Mouse (Mus musculus): ENCODE measurements at regions not wholly inside any gene's neighbourhood (a gene's known extent, or its start where the extent isn't known, plus 50 kb on each side); places are given as distances from the start of the nearest gene placed in this dataset.

GRCm38 (mm10) chr7:136081534-136082252 is 365.5 kb upstream of the Mki67 start:
- Histone ChIP-seq H3K4me3 (no peak overlapping the region), H3K27me3 (ENCODE audit: insufficient read depth, poor library complexity, severe bottlenecking) (peaks cover 34% of the 10 kb centered on the region), H3K27ac (no peak overlapping the region), H3K4me1 (no peaks in the 10 kb centered on the region), H3K36me3 (no peaks in the 10 kb centered on the region), H3K9me3 (no peaks in the 10 kb centered on the region)
- DNase-seq (ENCODE audit: low spot score): no peak
- WGBS: 48% methylated on average over 7 of the region's 7 CpGs

- no peaks in the 10 kb centered on the region for H3K9me3 ChIP-seq
- H3K4me1 ChIP-seq: no peaks in the 10 kb centered on the region
- DNase-seq (ENCODE audit: low spot score): no peak
- no peak overlapping the region for H3K4me3 ChIP-seq
- no peak overlapping the region for H3K27ac ChIP-seq
- WGBS: 82% methylated on average over 4 of the region's 4 CpGs
- H3K27me3 ChIP-seq (ENCODE audit: insufficient read depth, poor library complexity, severe bottlenecking): peaks cover 35% of the 10 kb centered on the region
- H3K36me3 ChIP-seq: no peaks in the 10 kb centered on the region
Measured at GRCm38 (mm10) chr7:136082253-136082867, 366.2 kb upstream of the Mki67 start.

- WGBS: 81% methylated on average over 10 of the region's 10 CpGs
- DNase-seq (ENCODE audit: low spot score): no peak
Measured at GRCm38 (mm10) chr7:136083005-136083404, 366.8 kb upstream of the Mki67 start.

GRCm38 (mm10) chr7:136083571-136084342 is 367.6 kb upstream of the Mki67 start:
- H3K4me1 ChIP-seq: no peaks in the 10 kb centered on the region

More at GRCm38 (mm10) chr7:136083005-136083404, 366.8 kb upstream of the Mki67 start:
- H3K4me3 ChIP-seq: no peak overlapping the region
- H3K27ac ChIP-seq: no peak overlapping the region
- H3K4me1 ChIP-seq: no peaks in the 10 kb centered on the region
- no peaks in the 10 kb centered on the region for H3K36me3 ChIP-seq
- peaks cover 39% of the 10 kb centered on the region for H3K27me3 ChIP-seq (ENCODE audit: insufficient read depth, poor library complexity, severe bottlenecking)
- H3K9me3 ChIP-seq: no peaks in the 10 kb centered on the region

GRCm38 (mm10) chr7:136088785-136089184 is 372.6 kb upstream of the Mki67 start:
- DNase-seq (ENCODE audit: low spot score): no peak
- Histone ChIP-seq H3K4me3 (no peak overlapping the region), H3K27me3 (ENCODE audit: insufficient read depth, poor library complexity, severe bottlenecking) (peaks cover 29% of the 10 kb centered on the region), H3K4me1 (no peaks in the 10 kb centered on the region), H3K27ac (no peak overlapping the region), H3K9me3 (no peaks in the 10 kb centered on the region), H3K36me3 (no peaks in the 10 kb centered on the region)
- 86% methylated on average over 6 of the region's 6 CpGs for WGBS

More at GRCm38 (mm10) chr7:136083571-136084342, 367.6 kb upstream of the Mki67 start:
- H3K27me3 ChIP-seq (ENCODE audit: insufficient read depth, poor library complexity, severe bottlenecking): peaks cover 46% of the 10 kb centered on the region
- no peak overlapping the region for H3K27ac ChIP-seq
- no peak for DNase-seq (ENCODE audit: low spot score)
- no peaks in the 10 kb centered on the region for H3K36me3 ChIP-seq
- no peak overlapping the region for H3K4me3 ChIP-seq
- WGBS: 44% methylated on average over 14 of the region's 14 CpGs
- no peaks in the 10 kb centered on the region for H3K9me3 ChIP-seq

- Histone ChIP-seq H3K9me3 (no peaks in the 10 kb centered on the region), H3K4me1 (no peaks in the 10 kb centered on the region), H3K27ac (no peak overlapping the region), H3K27me3 (ENCODE audit: insufficient read depth, poor library complexity, severe bottlenecking) (no peaks in the 10 kb centered on the region), H3K36me3 (no peaks in the 10 kb centered on the region), H3K4me3 (no peak overlapping the region)
- WGBS: 78% methylated on average over 14 of the region's 14 CpGs
- DNase-seq (ENCODE audit: low spot score): no peak
Measured at GRCm38 (mm10) chr7:136094681-136095360, 378.7 kb upstream of the Mki67 start.

GRCm38 (mm10) chr7:136104021-136104420 is 387.9 kb upstream of the Mki67 start:
- Histone ChIP-seq H3K4me3 (no peak overlapping the region), H3K27me3 (ENCODE audit: insufficient read depth, poor library complexity, severe bottlenecking) (no peaks in the 10 kb centered on the region), H3K27ac (no peak overlapping the region), H3K9me3 (no peaks in the 10 kb centered on the region), H3K4me1 (no peaks in the 10 kb centered on the region), H3K36me3 (no peaks in the 10 kb centered on the region)
- WGBS: 79% methylated on average over 4 of the region's 4 CpGs
- no peak for DNase-seq (ENCODE audit: low spot score)

GRCm38 (mm10) chr7:136112163-136112562 is 396.0 kb upstream of the Mki67 start:
- no peak for DNase-seq (ENCODE audit: low spot score)
- H3K9me3 ChIP-seq: no peaks in the 10 kb centered on the region
- H3K4me3 ChIP-seq: no peak overlapping the region

GRCm38 (mm10) chr7:136120930-136121329 is 404.8 kb upstream of the Mki67 start:
- no peak for DNase-seq (ENCODE audit: low spot score)
- Histone ChIP-seq H3K4me1 (0 out of 2 replicates have a peak, but pooled peaks cover 3% of the 10 kb centered on the region), H3K27me3 (ENCODE audit: insufficient read depth, poor library complexity, severe bottlenecking) (0 out of 2 replicates have a peak, but pooled peaks cover 6% of the 10 kb centered on the region), H3K27ac (no peak overlapping the region), H3K4me3 (no peak overlapping the region), H3K9me3 (no peaks in the 10 kb centered on the region), H3K36me3 (no peaks in the 10 kb centered on the region)
- WGBS: 36% methylated on average over 7 of the region's 7 CpGs

More at GRCm38 (mm10) chr7:136112163-136112562, 396.0 kb upstream of the Mki67 start:
- H3K27ac ChIP-seq: no peak overlapping the region
- H3K36me3 ChIP-seq: no peaks in the 10 kb centered on the region
- peaks cover 10% of the 10 kb centered on the region for H3K4me1 ChIP-seq
- H3K27me3 ChIP-seq (ENCODE audit: insufficient read depth, poor library complexity, severe bottlenecking): no peaks in the 10 kb centered on the region
- WGBS: 17% methylated on average over 6 of the region's 6 CpGs

- Histone ChIP-seq H3K27me3 (ENCODE audit: insufficient read depth, poor library complexity, severe bottlenecking) (0 out of 2 replicates have a peak, but pooled peaks cover 6% of the 10 kb centered on the region), H3K4me1 (0 out of 2 replicates have a peak, but pooled peaks cover 3% of the 10 kb centered on the region), H3K36me3 (no peaks in the 10 kb centered on the region), H3K4me3 (no peak overlapping the region), H3K27ac (no peak overlapping the region), H3K9me3 (no peaks in the 10 kb centered on the region)
- DNase-seq (ENCODE audit: low spot score): no peak
- 83% methylated on average over 1 of the region's 1 CpGs for WGBS
Measured at GRCm38 (mm10) chr7:136121406-136121805, 405.2 kb upstream of the Mki67 start.

GRCm38 (mm10) chr7:136124786-136125185 is 408.6 kb upstream of the Mki67 start:
- Histone ChIP-seq H3K9me3 (no peaks in the 10 kb centered on the region), H3K4me3 (no peak overlapping the region), H3K27me3 (ENCODE audit: insufficient read depth, poor library complexity, severe bottlenecking) (0 out of 2 replicates have a peak, but pooled peaks cover 6% of the 10 kb centered on the region), H3K4me1 (peaks cover 14% of the 10 kb centered on the region; the same call in 1 of the 2 replicates), H3K36me3 (no peaks in the 10 kb centered on the region), H3K27ac (no peak overlapping the region)
- WGBS: 56% methylated on average over 2 of the region's 2 CpGs
- no peak for DNase-seq (ENCODE audit: low spot score)

- Histone ChIP-seq H3K4me1 (peaks cover 11% of the 10 kb centered on the region; the same call in 1 of the 2 replicates), H3K27ac (no peak overlapping the region), H3K36me3 (no peaks in the 10 kb centered on the region), H3K27me3 (ENCODE audit: insufficient read depth, poor library complexity, severe bottlenecking) (0 out of 2 replicates have a peak, but pooled peaks cover 6% of the 10 kb centered on the region), H3K4me3 (no peak overlapping the region), H3K9me3 (no peaks in the 10 kb centered on the region)
- no peak for DNase-seq (ENCODE audit: low spot score)
- 86% methylated on average over 3 of the region's 3 CpGs for WGBS
Measured at GRCm38 (mm10) chr7:136126393-136126792, 410.2 kb upstream of the Mki67 start.

All from heart, embryonic 10.5 days (tissue).